Mouse (Mus musculus): Measurements from ENCODE around the gene Actn4.

GRCm38 (mm10) chr7:29000651-29001605 lies 38.8 kb upstream of the Actn4 start:
- TF ChIP-seq CTCF (IDR thresholded peaks at IDR 0.05 in 2 of 3, conservative IDR thresholded peaks at IDR 0.05 in 1 of 3; ENCODE audit: control insufficient read depth in 1 of 3, insufficient read depth in 1 of 3, low read depth in 2 of 3, low read length in 3 of 3, poor library complexity in 1 of 3, severe bottlenecking in 1 of 3): no peak
- no peak for TF ChIP-seq ETS1 (IDR thresholded peaks at IDR 0.05; ENCODE audit: low read depth, low read length)
- no peak for TF ChIP-seq POLR2A (IDR thresholded peaks at IDR 0.05; ENCODE audit: control insufficient read depth in 1 of 2, insufficient read depth in 1 of 2, low read depth in 1 of 2, low read length in 2 of 2, poor library complexity in 1 of 2)
- no peak for TF ChIP-seq USF1 (IDR thresholded peaks at IDR 0.05; ENCODE audit: low read depth, low read length)
- no peak for TF ChIP-seq NRF1 (IDR thresholded peaks at IDR 0.05; ENCODE audit: insufficient read depth, low read depth, low read length, poor library complexity, severe bottlenecking)
- no peak for TF ChIP-seq JUND (IDR thresholded peaks at IDR 0.05; ENCODE audit: low read depth, low read length)
- no peak for TF ChIP-seq NELFE (IDR thresholded peaks at IDR 0.05; ENCODE audit: low read depth, low read length)
- no peak for TF ChIP-seq POLR2AphosphoS2 (IDR thresholded peaks at IDR 0.05; ENCODE audit: low read length)

Measured in MEL (cell line).